Mouse (Mus musculus): ENCODE measurements around the gene Smco3. TPM values are rescaled to one million over a fixed set of nuclear protein-coding genes. Genes with fewer than 3 reads are reported as not detected.
"Not testable (repeated sequence)": the region's sequence is repeated elsewhere in the genome, so short reads cannot be mapped to it uniquely, and the experiment has no call there.

The Smco3 gene
- polyA plus RNA-seq, 1 experiment from 2014 or later, result 2.6 TPM

- Histone ChIP-seq H3K27ac (ENCODE audit: low read length) (no peak overlapping the region; the same call in 1 of the 2 replicates), H3K4me1 (ENCODE audit: control insufficient read depth, insufficient read depth, low read length) (peaks cover 22% of the 10 kb centered on the region), H3K27me3 (replicated peaks; ENCODE audit: control insufficient read depth, insufficient read depth, low read length) (no peaks in the 10 kb centered on the region), H3K9ac (ENCODE audit: low read depth, low read length) (no peak overlapping the region), H3K4me3 (ENCODE audit: low read length) (no peak overlapping the region), H3K36me3 (ENCODE audit: control insufficient read depth, insufficient read depth, low read length) (no peaks in the 10 kb centered on the region), H3K4me2 (ENCODE audit: low read depth, low read length) (no peak overlapping the region), H3K9me3 (ENCODE audit: control insufficient read depth, low read length) (no peaks in the 10 kb centered on the region)
- no peak for ATAC-seq
- 77% methylated on average over 1 of the region's 1 CpGs for WGBS
These were observed 29.9 kb downstream of the Smco3 start for GRCm38 (mm10) chr6:136805409-136805775.

GRCm38 (mm10) chr6:136804705-136805408 lies 30.4 kb downstream of the Smco3 start:
- H3K9me3 ChIP-seq (ENCODE audit: control insufficient read depth, low read length), result no peaks in the 10 kb centered on the region
- H3K4me3 ChIP-seq (ENCODE audit: low read length), result peak overlapping the region; percentile 81
- peak overlapping the region; percentile 100 for H3K27ac ChIP-seq (ENCODE audit: low read length)
- ATAC-seq, result no peak
- peak overlapping the region; percentile 56 for H3K9ac ChIP-seq (ENCODE audit: low read depth, low read length)
- H3K4me2 ChIP-seq (ENCODE audit: low read depth, low read length), result peak overlapping the region; percentile 52
- H3K36me3 ChIP-seq (ENCODE audit: control insufficient read depth, insufficient read depth, low read length), result no peaks in the 10 kb centered on the region
- H3K27me3 ChIP-seq (replicated peaks; ENCODE audit: control insufficient read depth, insufficient read depth, low read length), result no peaks in the 10 kb centered on the region
- 26% methylated on average over 9 of the region's 9 CpGs for WGBS
- peaks cover 18% of the 10 kb centered on the region for H3K4me1 ChIP-seq (ENCODE audit: control insufficient read depth, insufficient read depth, low read length)

GRCm38 (mm10) chr6:136803739-136804633 lies 31.3 kb downstream of the Smco3 start, which contains the start of gene Hist4h4:
Gene Hist4h4, minus strand, starts transcription at chr6:136804415.
- no peaks in the 10 kb centered on the region for H3K9me3 ChIP-seq (ENCODE audit: control insufficient read depth, low read length)
- ATAC-seq, result peak; percentile 66

GRCm38 (mm10) chr6:136803093-136803738 lies 32.0 kb downstream of the Smco3 start:
- Histone ChIP-seq H3K4me1 (ENCODE audit: control insufficient read depth, insufficient read depth, low read length) (peaks cover 13% of the 10 kb centered on the region), H3K27ac (ENCODE audit: low read length) (peak overlapping the region; percentile 100), H3K4me3 (ENCODE audit: low read length) (peak overlapping the region; percentile 81), H3K27me3 (replicated peaks; ENCODE audit: control insufficient read depth, insufficient read depth, low read length) (no peaks in the 10 kb centered on the region), H3K9me3 (ENCODE audit: control insufficient read depth, low read length) (no peaks in the 10 kb centered on the region), H3K9ac (ENCODE audit: low read depth, low read length) (peak overlapping the region; percentile 98), H3K36me3 (ENCODE audit: control insufficient read depth, insufficient read depth, low read length) (no peaks in the 10 kb centered on the region), H3K4me2 (ENCODE audit: low read depth, low read length) (peak overlapping the region; percentile 88)
- WGBS, result 15% methylated on average over 12 of the region's 12 CpGs
- ATAC-seq, result 0 out of 2 replicates have a peak, but pooled peaks have one; percentile 4

More at GRCm38 (mm10) chr6:136803739-136804633, 31.3 kb downstream of the Smco3 start, which contains the start of gene Hist4h4:
- Histone ChIP-seq H3K4me1 (ENCODE audit: control insufficient read depth, insufficient read depth, low read length) (peaks cover 13% of the 10 kb centered on the region), H3K27ac (ENCODE audit: low read length) (peak within 1 kb of the TSS; percentile 100), H3K4me3 (ENCODE audit: low read length) (peak within 1 kb of the TSS; percentile 81), H3K36me3 (ENCODE audit: control insufficient read depth, insufficient read depth, low read length) (no peaks in the 10 kb centered on the region), H3K27me3 (replicated peaks; ENCODE audit: control insufficient read depth, insufficient read depth, low read length) (no peaks in the 10 kb centered on the region), H3K9ac (ENCODE audit: low read depth, low read length) (peak within 1 kb of the TSS; percentile 98), H3K4me2 (ENCODE audit: low read depth, low read length) (peak within 1 kb of the TSS; percentile 88)
- WGBS, result under 1% methylated on average over 50 of the region's 50 CpGs

GRCm38 (mm10) chr6:136801274-136801673 lies 34.0 kb downstream of the Smco3 start:
- Histone ChIP-seq H3K4me3 (ENCODE audit: low read length) (no peak overlapping the region), H3K4me1 (ENCODE audit: control insufficient read depth, insufficient read depth, low read length) (peaks cover 8% of the 10 kb centered on the region), H3K4me2 (ENCODE audit: low read depth, low read length) (no peak overlapping the region), H3K9ac (ENCODE audit: low read depth, low read length) (no peak overlapping the region), H3K27ac (ENCODE audit: low read length) (no peak overlapping the region), H3K27me3 (replicated peaks; ENCODE audit: control insufficient read depth, insufficient read depth, low read length) (no peaks in the 10 kb centered on the region), H3K36me3 (ENCODE audit: control insufficient read depth, insufficient read depth, low read length) (no peaks in the 10 kb centered on the region), H3K9me3 (ENCODE audit: control insufficient read depth, low read length) (no peaks in the 10 kb centered on the region)
- 67% methylated on average over 6 of the region's 6 CpGs for WGBS
- ATAC-seq, result no peak

GRCm38 (mm10) chr6:136800710-136801109 lies 34.5 kb downstream of the Smco3 start:
- no peak for ATAC-seq
- no peaks in the 10 kb centered on the region for H3K9me3 ChIP-seq (ENCODE audit: control insufficient read depth, low read length)
- no peak overlapping the region for H3K4me3 ChIP-seq (ENCODE audit: low read length)
- WGBS, result 85% methylated on average over 8 of the region's 8 CpGs
- no peak overlapping the region for H3K4me2 ChIP-seq (ENCODE audit: low read depth, low read length)
- peaks cover 8% of the 10 kb centered on the region for H3K4me1 ChIP-seq (ENCODE audit: control insufficient read depth, insufficient read depth, low read length)
- H3K27me3 ChIP-seq (replicated peaks; ENCODE audit: control insufficient read depth, insufficient read depth, low read length), result no peaks in the 10 kb centered on the region
- no peaks in the 10 kb centered on the region for H3K36me3 ChIP-seq (ENCODE audit: control insufficient read depth, insufficient read depth, low read length)
- no peak overlapping the region for H3K9ac ChIP-seq (ENCODE audit: low read depth, low read length)
- no peak overlapping the region for H3K27ac ChIP-seq (ENCODE audit: low read length)

GRCm38 (mm10) chr6:136797874-136798693 lies 37.2 kb downstream of the Smco3 start:
- H3K27me3 ChIP-seq (replicated peaks; ENCODE audit: control insufficient read depth, insufficient read depth, low read length); H3K4me3 ChIP-seq (ENCODE audit: low read length); H3K9ac ChIP-seq (ENCODE audit: low read depth, low read length); H3K4me2 ChIP-seq (ENCODE audit: low read depth, low read length); H3K4me1 ChIP-seq (ENCODE audit: control insufficient read depth, insufficient read depth, low read length); H3K27ac ChIP-seq (ENCODE audit: low read length); H3K9me3 ChIP-seq (ENCODE audit: control insufficient read depth, low read length); H3K36me3 ChIP-seq (ENCODE audit: control insufficient read depth, insufficient read depth, low read length): not testable (repeated sequence)
- WGBS, result 91% methylated on average over 3 of the region's 3 CpGs
- peak; percentile 55; the same call in 1 of the 2 replicates for ATAC-seq

- no peak for ATAC-seq
- Histone ChIP-seq H3K4me1 (ENCODE audit: control insufficient read depth, insufficient read depth, low read length) (peaks cover 10% of the 10 kb centered on the region), H3K36me3 (ENCODE audit: control insufficient read depth, insufficient read depth, low read length) (no peaks in the 10 kb centered on the region), H3K4me3 (ENCODE audit: low read length) (no peak overlapping the region), H3K4me2 (ENCODE audit: low read depth, low read length) (no peak overlapping the region), H3K27ac (ENCODE audit: low read length) (no peak overlapping the region), H3K9me3 (ENCODE audit: control insufficient read depth, low read length) (no peaks in the 10 kb centered on the region), H3K9ac (ENCODE audit: low read depth, low read length) (no peak overlapping the region), H3K27me3 (replicated peaks; ENCODE audit: control insufficient read depth, insufficient read depth, low read length) (no peaks in the 10 kb centered on the region)
- WGBS, result 70% methylated on average over 6 of the region's 6 CpGs
These were observed 39.4 kb downstream of the Smco3 start for GRCm38 (mm10) chr6:136795850-136796249.
